Mouse (Mus musculus): Measurements from ENCODE around the gene Gm42715. TPM values are rescaled to one million over a fixed set of nuclear protein-coding genes. Genes with fewer than 3 reads are reported as not detected.
"Not testable (repeated sequence)": the region's sequence is repeated elsewhere in the genome, so short reads cannot be mapped to it uniquely, and the experiment has no call there.

Gene Gm42715
- total RNA-seq (2017): 2.3 to 18.1 TPM (median 5.0 TPM) in 3 replicates

GRCm38 (mm10) chr7:127519284-127519683, at the start of gene Gm42715:
Gm42715 (plus strand) TSS chr7:127519584.
- no peak for ATAC-seq (replicated peaks; ENCODE audit: insufficient number of reproducible peaks, low FRiP score, low TSS enrichment, poor library complexity, severe bottlenecking)

DNA sequence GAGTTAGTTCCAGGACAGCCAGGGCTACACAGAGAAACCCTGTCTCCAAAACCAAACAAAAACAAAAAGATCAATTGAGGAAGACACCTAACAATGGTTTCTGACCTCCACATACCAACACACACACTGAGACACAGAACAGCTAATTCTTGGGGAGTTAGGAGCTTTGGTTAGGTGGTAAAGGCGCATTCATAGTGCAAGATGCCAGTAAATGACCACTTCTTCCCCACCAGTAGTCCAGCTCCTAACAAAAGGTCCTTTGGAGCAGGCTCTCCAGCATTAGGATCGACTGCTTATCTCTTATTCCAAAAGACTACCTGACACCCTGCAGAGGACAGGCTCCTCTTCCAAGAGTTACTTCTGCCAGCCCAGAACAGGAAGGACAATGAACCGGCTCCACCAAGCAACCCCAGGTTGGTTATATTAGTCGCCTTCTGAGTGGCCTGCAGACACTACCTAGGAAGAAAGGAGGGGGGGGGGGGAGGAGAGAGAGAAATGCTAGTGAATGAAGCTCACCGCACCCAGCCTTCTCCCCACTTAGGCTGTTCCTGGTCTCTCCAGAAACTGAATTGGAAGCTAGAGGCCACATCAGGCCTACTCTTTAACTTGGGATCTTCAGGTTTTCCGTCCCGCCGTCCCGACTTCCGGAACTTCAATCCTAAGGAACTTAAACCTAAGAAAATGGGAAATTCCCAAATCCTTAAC, 49.2 kb upstream of the Gm42715 start:
- ATAC-seq (replicated peaks; ENCODE audit: insufficient number of reproducible peaks, low FRiP score, low TSS enrichment, poor library complexity, severe bottlenecking): no peak

GRCm38 (mm10) chr7:127470743-127471645, 48.4 kb upstream of the Gm42715 start:
- peak; percentile 95 for ATAC-seq (replicated peaks; ENCODE audit: insufficient number of reproducible peaks, low FRiP score, low TSS enrichment, poor library complexity, severe bottlenecking)

DNA sequence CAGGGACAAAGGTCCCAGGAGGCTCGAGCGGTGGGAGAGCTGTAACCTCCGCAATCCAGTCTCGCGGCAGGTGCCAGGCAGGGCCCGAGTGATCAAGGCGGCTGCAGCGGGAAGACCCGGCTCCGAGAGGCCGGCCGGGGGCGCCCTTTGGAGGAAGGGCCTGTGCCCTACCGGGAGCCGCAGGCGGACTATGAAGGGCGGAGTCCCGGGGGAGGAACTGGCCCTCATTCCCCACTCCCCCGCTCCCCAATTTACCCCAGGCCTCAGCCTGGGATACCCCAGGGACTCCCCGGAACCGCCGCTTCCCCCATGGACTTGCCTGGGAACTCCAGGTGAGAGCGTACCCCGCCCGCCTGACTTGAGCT, 47.8 kb upstream of the Gm42715 start:
- no peak for ATAC-seq (replicated peaks; ENCODE audit: insufficient number of reproducible peaks, low FRiP score, low TSS enrichment, poor library complexity, severe bottlenecking)

GRCm38 (mm10) chr7:127472060-127472459, 47.3 kb upstream of the Gm42715 start:
- no peak for ATAC-seq (replicated peaks; ENCODE audit: insufficient number of reproducible peaks, low FRiP score, low TSS enrichment, poor library complexity, severe bottlenecking)

- no peak for ATAC-seq (replicated peaks; ENCODE audit: insufficient number of reproducible peaks, low FRiP score, low TSS enrichment, poor library complexity, severe bottlenecking)
These were observed 45.7 kb upstream of the Gm42715 start for GRCm38 (mm10) chr7:127473705-127474104.

DNA sequence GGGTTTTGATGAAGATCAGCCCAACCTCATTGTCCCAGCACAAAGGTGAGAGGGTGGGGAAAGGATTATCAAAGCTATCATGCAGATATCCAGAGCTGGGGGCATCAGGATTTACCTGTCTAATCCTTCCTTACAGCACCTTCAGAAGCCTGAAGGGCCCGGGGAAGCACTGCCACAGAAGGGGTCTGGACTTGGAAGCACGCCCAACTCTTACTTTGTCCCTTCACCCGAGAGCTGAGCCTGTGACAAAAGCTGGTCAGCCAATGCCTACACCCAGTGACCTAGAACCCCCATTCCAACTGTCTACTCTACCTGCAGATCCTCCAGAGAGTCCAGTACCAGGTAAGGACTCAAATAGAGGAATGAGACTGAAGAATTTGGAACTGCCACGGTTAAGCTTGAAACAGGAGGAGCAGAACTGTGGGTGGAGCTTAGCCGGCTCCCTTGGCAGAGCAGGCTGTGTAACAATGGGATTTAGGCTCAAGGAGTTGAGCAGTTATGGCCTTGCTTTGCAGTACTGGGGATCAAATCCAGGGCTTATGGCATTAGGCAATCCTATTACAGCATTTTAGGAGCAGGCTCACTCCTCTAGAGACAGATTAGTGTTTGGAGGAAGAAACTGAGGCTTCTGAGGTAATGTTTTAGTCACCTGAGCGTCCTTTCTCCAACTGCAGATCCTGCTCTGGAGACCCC, 44.9 kb upstream of the Gm42715 start:
- ATAC-seq (replicated peaks; ENCODE audit: insufficient number of reproducible peaks, low FRiP score, low TSS enrichment, poor library complexity, severe bottlenecking): no peak

DNA sequence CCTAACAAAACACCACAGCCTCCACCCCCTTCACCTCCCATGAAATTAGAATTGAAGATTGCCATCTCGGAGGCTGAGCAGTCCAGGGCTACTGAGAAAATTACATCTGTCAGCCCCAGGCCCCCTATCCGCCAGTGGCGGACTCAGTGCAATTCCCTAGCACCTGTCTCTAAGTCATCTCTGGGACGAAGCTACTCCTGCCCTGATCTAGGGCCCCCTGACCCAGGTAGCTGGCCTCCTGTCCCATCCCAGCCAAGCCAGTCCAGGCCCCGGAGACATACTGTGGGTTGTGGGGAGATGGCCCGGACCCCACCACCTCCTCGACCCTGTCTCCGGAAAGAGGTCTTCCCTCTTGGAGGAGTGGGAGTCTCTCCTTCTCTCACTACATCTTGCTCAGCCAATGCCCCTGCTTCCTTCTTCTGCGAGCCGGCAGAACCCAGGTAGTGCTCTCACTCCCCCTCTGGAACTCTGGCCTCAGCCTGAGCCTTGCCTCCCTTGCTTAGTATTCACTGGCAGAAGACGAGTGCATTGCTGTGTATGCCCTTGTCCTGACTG, 44.1 kb upstream of the Gm42715 start:
- no peak for ATAC-seq (replicated peaks; ENCODE audit: insufficient number of reproducible peaks, low FRiP score, low TSS enrichment, poor library complexity, severe bottlenecking)

- no peak for ATAC-seq (replicated peaks; ENCODE audit: insufficient number of reproducible peaks, low FRiP score, low TSS enrichment, poor library complexity, severe bottlenecking)
These were observed 43.0 kb upstream of the Gm42715 start for GRCm38 (mm10) chr7:127476336-127476735.

GRCm38 (mm10) chr7:127476855-127477254, 42.5 kb upstream of the Gm42715 start:
- ATAC-seq (replicated peaks; ENCODE audit: insufficient number of reproducible peaks, low FRiP score, low TSS enrichment, poor library complexity, severe bottlenecking): no peak

DNA sequence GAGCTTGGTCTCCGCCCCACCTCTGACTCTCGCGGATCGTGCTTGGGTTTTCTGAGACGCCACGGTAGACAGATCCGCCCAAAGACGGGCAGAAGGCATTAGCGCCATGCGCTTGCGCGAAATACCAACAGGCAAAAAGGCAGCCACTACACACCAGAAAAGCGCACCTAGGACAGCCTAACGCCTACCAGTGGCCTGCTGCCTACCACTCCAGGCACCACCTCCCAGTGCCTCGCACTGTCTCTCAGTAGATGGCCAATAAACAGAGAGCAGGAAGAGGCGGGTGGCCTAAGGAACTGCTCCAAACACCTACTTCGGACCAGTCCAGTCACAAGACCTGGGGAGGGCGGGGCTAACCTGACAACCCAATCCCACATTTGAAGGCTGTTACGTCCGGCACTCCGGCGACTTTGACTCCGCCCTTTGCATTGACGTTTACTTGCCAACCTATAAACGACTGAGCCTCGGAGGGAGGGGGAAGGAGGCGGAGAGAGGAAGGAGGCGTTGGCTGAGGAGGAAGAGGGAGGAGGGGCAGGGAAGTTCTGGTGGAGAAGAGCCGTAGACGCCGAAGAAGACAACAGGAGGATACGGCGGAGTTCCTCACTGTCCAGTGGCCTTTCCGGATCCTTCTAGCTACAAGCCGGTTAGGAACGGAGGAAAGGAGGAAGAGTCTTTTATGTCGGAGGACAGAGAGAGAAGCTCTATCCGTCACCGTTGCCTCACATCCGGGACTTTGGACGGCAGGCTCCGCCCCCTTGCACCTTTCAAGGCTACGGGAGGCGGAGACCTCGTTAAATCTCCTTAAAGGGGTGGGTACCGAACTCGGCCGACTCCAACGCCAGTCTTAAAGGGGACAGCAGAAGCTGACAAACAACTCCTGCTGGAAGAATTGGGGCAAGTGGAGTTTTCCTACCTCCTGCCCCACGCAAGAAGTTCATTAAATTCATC, 41.4 kb upstream of the Gm42715 start:
- ATAC-seq (replicated peaks; ENCODE audit: insufficient number of reproducible peaks, low FRiP score, low TSS enrichment, poor library complexity, severe bottlenecking): peak; percentile 81

GRCm38 (mm10) chr7:127478635-127479317, 40.6 kb upstream of the Gm42715 start, which contains the start of gene Fbrs:
Fbrs (plus strand) TSS chr7:127479199.
- peak; percentile 33 for ATAC-seq (replicated peaks; ENCODE audit: insufficient number of reproducible peaks, low FRiP score, low TSS enrichment, poor library complexity, severe bottlenecking)

DNA sequence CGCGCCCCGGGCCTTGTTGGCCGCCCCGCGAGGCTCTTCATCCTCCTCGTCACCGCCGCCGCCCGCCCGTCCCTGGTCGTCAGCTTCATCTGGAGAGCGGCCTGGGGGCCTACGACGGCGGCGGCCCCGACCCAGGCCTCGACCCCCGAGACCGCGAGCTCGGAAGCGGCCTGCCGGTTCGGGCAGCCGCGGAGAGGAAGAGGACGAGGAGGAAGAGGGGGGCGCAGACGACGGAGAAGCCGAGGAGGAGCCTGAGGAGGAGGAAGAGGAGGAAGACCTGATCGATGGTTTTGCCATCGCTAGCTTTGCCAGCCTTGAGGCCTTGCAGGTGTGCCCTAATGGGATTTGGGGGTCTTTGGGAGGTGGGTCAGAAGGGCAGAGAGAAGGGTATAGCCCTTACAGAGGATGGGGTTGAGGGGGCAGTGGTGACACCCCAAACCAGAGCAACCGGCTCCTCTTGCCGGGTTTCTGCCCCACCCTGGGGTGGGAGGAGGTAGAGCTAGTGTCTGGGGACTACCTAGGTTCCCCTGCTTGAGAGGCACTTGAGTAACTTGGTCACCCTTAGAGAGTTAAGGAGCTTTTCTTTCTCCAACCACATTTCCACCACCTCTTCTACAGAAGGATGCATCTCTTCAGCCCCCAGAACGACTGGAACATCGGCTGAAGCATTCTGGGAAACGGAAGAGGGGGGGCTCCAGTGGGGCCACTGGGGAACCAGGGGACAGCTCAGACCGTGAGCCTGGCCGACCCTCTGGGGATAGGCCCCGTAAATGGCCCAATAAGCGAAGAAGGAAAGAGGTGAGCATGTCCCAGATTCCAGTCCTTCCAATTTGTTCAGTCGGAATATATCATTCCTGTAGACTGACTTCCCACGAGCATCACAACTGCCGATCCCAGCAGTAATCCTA, 39.8 kb upstream of the Gm42715 start:
- no peak for ATAC-seq (replicated peaks; ENCODE audit: insufficient number of reproducible peaks, low FRiP score, low TSS enrichment, poor library complexity, severe bottlenecking)

DNA sequence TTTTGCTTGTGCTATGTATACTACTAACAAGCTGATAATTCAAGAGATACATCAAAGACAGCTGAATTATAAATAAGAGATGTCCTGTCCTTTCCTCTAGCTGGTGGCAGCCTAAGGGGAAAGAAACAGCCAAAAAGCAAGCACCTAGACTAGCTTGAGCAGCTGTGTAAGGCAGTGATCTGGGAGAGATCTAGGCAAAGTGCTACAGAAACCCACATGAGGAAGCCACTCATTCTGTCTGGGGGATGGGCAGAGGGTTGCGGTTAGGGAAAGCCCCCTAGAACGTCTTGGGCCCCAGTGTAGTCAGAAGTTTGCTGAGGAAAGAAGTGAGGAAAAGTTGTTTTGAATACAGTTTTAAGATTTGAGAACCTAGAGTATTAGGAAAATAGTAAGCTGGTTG, 39.1 kb upstream of the Gm42715 start:
- ATAC-seq (replicated peaks; ENCODE audit: insufficient number of reproducible peaks, low FRiP score, low TSS enrichment, poor library complexity, severe bottlenecking): 0 out of 2 replicates have a peak, but pooled peaks have one; percentile 9

DNA sequence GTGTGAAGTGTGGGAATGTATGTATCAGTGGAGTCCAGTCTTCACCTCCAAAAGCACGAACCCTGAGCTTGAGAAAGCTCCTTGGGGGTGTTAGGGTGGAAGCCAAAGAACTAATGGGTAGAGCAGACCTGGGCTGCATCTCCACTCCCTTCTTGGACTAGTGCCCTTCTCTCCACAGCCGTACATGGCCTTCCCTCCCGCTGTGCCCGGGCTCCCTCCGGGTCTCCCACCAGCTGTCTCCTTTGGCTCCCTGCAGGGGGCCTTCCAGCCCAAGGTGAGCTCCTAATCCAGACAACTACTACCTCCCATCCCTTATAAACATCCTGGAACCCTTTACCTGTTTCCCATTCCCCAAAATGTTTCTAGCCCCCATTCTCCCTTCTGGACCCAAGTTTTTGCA, 34.0 kb upstream of the Gm42715 start:
- ATAC-seq (replicated peaks; ENCODE audit: insufficient number of reproducible peaks, low FRiP score, low TSS enrichment, poor library complexity, severe bottlenecking): no peak

- ATAC-seq (replicated peaks; ENCODE audit: insufficient number of reproducible peaks, low FRiP score, low TSS enrichment, poor library complexity, severe bottlenecking): not testable (repeated sequence)
These were observed 31.0 kb upstream of the Gm42715 start for GRCm38 (mm10) chr7:127488364-127488763.
